Mouse (Mus musculus) limb, embryonic 11.5 days (tissue): ENCODE measurements around the gene Spryd3. TPM values are rescaled to one million over a fixed set of nuclear protein-coding genes. Genes with fewer than 3 reads are reported as not detected.

ENCODE experiments used
- ATAC-seq: fragments of 200-750 bp; cut with Nextera tagmentation; 2 replicates; pipeline ENCODE4 v1.8.0; 2017; ENCODE audit warnings: low read depth; ENCODE audit not compliant: insufficient number of reproducible peaks, low FRiP score, low TSS enrichment
- DNase-seq: peaks from one replicate; pipeline ENCODE4 v3.0.0-alpha.2; 2015; ENCODE audit warnings: low spot score
- H3K27ac ChIP-seq: fragments of 300-500 bp; sonication (generic); replicated peaks from 2 replicates; pipeline ENCODE4 v1.5.1; 2014; ENCODE audit warnings: low read depth, mild to moderate bottlenecking, low read length
- H3K27me3 ChIP-seq: fragments of 300-500 bp; sonication (generic); 2 replicates; pipeline ENCODE4 v1.6.1; 2014; ENCODE audit warnings: mild to moderate bottlenecking, low read length, mixed read lengths; ENCODE audit not compliant: control insufficient read depth, insufficient read depth
- H3K36me3 ChIP-seq: fragments of 300-500 bp; sonication (generic); 2 replicates; pipeline ENCODE4 v1.6.1; 2014; ENCODE audit warnings: mild to moderate bottlenecking, low read length, moderate library complexity, mixed read lengths; ENCODE audit not compliant: control insufficient read depth, insufficient read depth
- H3K4me1 ChIP-seq: fragments of 300-500 bp; sonication (generic); 2 replicates; pipeline ENCODE4 v1.6.1; 2014; ENCODE audit warnings: low read length, mixed read lengths; ENCODE audit not compliant: control insufficient read depth, insufficient read depth
- H3K4me2 ChIP-seq: fragments of 300-500 bp; sonication (generic); 2 replicates; pipeline ENCODE4 v1.6.1; 2014; ENCODE audit warnings: low read depth, mild to moderate bottlenecking, moderate library complexity; ENCODE audit not compliant: severe bottlenecking
- H3K4me3 ChIP-seq: fragments of 300-500 bp; sonication (generic); 2 replicates; pipeline ENCODE4 v1.5.1; 2014; ENCODE audit warnings: low read depth, low read length
- H3K9ac ChIP-seq: fragments of 300-500 bp; sonication (generic); 2 replicates; pipeline ENCODE4 v1.6.1; 2014; ENCODE audit warnings: mild to moderate bottlenecking, low read length
- H3K9me3 ChIP-seq: fragments of 300-500 bp; sonication (generic); 2 replicates; pipeline ENCODE4 v1.6.1; 2016; ENCODE audit warnings: low read length; ENCODE audit not compliant: control insufficient read depth
- WGBS: fragments of 180-500 bp; shearing (Covaris S2); extraction: QIAGEN DNeasy Blood & Tissue Kit; methylation state at CpG from one replicate; pipeline ENCODE4 v1.1.7; 2014; 5-methylcytosine and 5-hydroxymethylcytosine counted together
- polyA plus RNA-seq: library from polyadenylated mRNA; unstranded; fragments of >200 nt; fragmentation: Nextera tagmentation; extraction: Ambion mirVana; gene quantifications from 2 replicates; pipeline ENCODE4 v1.2.1, GENCODE M21; 2014

Spryd3 gene
- polyA plus RNA-seq, 1 experiment from 2014 or later = 7.2 TPM

DNA sequence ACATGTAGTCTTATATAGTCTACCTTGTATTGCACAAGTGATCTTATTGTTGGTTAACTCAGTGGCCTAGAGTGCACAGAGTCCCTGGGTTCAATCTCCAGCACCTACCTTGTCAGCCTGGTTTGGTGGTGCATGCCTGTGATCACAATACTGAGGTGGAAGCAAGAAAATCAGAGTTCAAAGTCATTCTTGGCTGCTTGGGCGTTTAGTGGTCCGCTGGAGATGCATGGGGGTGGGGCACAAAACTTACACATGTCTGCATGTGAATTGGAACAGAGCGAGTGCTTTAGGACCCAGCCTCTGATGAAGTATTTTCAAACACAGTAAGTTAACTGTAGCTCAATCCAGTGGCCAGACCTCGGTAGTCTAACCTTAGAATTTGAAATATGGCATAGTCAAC lies 56.8 kb downstream of the Spryd3 start:
- WGBS = 71% methylated on average over 4 of the region's 4 CpGs
- no peak overlapping the region for H3K9ac ChIP-seq
- H3K27ac ChIP-seq = no peak overlapping the region
- no peaks in the 10 kb centered on the region for H3K27me3 ChIP-seq
- peaks cover 5% of the 10 kb centered on the region for H3K36me3 ChIP-seq
- DNase-seq (no peak), ATAC-seq (no peak)
- H3K4me2 ChIP-seq = no peak overlapping the region
- no peaks in the 10 kb centered on the region for H3K9me3 ChIP-seq
- peaks cover 9% of the 10 kb centered on the region for H3K4me1 ChIP-seq
- no peak overlapping the region for H3K4me3 ChIP-seq

- H3K9me3 ChIP-seq = no peaks in the 10 kb centered on the region
- WGBS = 90% methylated on average over 2 of the region's 2 CpGs
- no peak overlapping the region for H3K9ac ChIP-seq
- H3K4me1 ChIP-seq = peaks cover 9% of the 10 kb centered on the region
- no peaks in the 10 kb centered on the region for H3K36me3 ChIP-seq
- no peak overlapping the region for H3K27ac ChIP-seq
- no peak overlapping the region for H3K4me2 ChIP-seq
- no peak overlapping the region for H3K4me3 ChIP-seq
- DNase-seq = no peak
- ATAC-seq = no peak
- no peaks in the 10 kb centered on the region for H3K27me3 ChIP-seq
Measured at GRCm38 (mm10) chr15:102077111-102077677, 58.8 kb downstream of the Spryd3 start.

- 13% methylated on average over 11 of the region's 11 CpGs for WGBS
- no peak overlapping the region for H3K27ac ChIP-seq
Measured at GRCm38 (mm10) chr15:102074876-102075585, 61.0 kb downstream of the Spryd3 start.

GRCm38 (mm10) chr15:102074070-102074731 lies 61.8 kb downstream of the Spryd3 start:
- Histone ChIP-seq H3K36me3 (no peaks in the 10 kb centered on the region), H3K4me1 (peaks cover 9% of the 10 kb centered on the region), H3K27ac (peak overlapping the region; percentile 91), H3K9ac (peak overlapping the region; percentile 92), H3K27me3 (no peaks in the 10 kb centered on the region), H3K4me2 (peak overlapping the region; percentile 90), H3K9me3 (no peaks in the 10 kb centered on the region), H3K4me3 (peak overlapping the region; percentile 96)
- DNase-seq (peak; percentile 77), ATAC-seq (peak; percentile 57)
- WGBS = under 1% methylated on average over 57 of the region's 57 CpGs

More at GRCm38 (mm10) chr15:102074876-102075585, 61.0 kb downstream of the Spryd3 start:
- Histone ChIP-seq H3K4me3 (peak overlapping the region; percentile 96), H3K4me1 (peaks cover 9% of the 10 kb centered on the region), H3K36me3 (no peaks in the 10 kb centered on the region), H3K9me3 (no peaks in the 10 kb centered on the region), H3K4me2 (peak overlapping the region; percentile 90), H3K27me3 (no peaks in the 10 kb centered on the region), H3K9ac (peak overlapping the region; percentile 92)
- no peak for DNase-seq
- no peak for ATAC-seq

DNA sequence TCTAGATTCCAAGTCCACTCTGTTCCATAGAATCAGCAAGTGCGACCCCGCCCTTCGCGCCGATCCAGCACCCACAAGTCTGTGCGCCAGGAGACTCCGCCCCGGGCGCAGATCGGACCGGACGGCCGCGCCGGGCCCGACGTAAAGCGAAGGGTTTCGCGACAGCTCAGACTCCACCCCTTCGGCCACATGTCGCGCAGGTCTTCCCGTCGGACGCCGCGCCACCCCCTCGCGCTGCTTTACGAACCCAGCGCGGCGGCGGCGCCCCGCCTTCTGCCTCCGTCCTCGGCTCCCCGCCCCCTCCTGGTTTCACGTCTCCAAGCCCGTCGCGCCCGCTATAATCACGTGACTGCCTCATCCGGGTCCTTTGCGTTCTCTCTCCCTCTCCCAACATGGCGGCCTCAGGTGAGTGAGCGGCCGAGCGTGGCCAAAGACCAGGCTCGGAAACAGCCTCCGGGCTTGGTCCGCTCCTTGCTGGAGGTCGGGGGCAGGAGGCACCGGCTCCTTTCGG lies 62.4 kb downstream of the Spryd3 start, which contains the start of gene Eif4b:
Eif4b (plus strand) TSS at position 215 of the 511 bp plus-strand sequence.
- H3K4me2 ChIP-seq = peak within 1 kb of the TSS; percentile 90
- H3K27me3 ChIP-seq = no peaks in the 10 kb centered on the region
- peaks cover 9% of the 10 kb centered on the region for H3K4me1 ChIP-seq
- H3K27ac ChIP-seq = peak within 1 kb of the TSS; percentile 91
- peak within 1 kb of the TSS; percentile 96 for H3K4me3 ChIP-seq
- peak; percentile 99 for DNase-seq
- ATAC-seq = peak; percentile 91
- H3K9me3 ChIP-seq = no peaks in the 10 kb centered on the region
- peak within 1 kb of the TSS; percentile 92 for H3K9ac ChIP-seq
- no peaks in the 10 kb centered on the region for H3K36me3 ChIP-seq
- under 1% methylated on average over 58 of the region's 58 CpGs for WGBS

GRCm38 (mm10) chr15:102072963-102073558 lies 63.0 kb downstream of the Spryd3 start:
- peak; percentile 4; the same call in 1 of the 2 replicates for ATAC-seq
- Histone ChIP-seq H3K9me3 (no peaks in the 10 kb centered on the region), H3K4me1 (peaks cover 9% of the 10 kb centered on the region), H3K4me3 (peak overlapping the region; percentile 96), H3K27ac (no peak overlapping the region), H3K27me3 (no peaks in the 10 kb centered on the region), H3K4me2 (peak overlapping the region; percentile 42), H3K36me3 (no peaks in the 10 kb centered on the region), H3K9ac (no peak overlapping the region)
- no peak for DNase-seq
- whole genome bisulfite sequencing = 17% methylated on average over 6 of the region's 6 CpGs

DNA sequence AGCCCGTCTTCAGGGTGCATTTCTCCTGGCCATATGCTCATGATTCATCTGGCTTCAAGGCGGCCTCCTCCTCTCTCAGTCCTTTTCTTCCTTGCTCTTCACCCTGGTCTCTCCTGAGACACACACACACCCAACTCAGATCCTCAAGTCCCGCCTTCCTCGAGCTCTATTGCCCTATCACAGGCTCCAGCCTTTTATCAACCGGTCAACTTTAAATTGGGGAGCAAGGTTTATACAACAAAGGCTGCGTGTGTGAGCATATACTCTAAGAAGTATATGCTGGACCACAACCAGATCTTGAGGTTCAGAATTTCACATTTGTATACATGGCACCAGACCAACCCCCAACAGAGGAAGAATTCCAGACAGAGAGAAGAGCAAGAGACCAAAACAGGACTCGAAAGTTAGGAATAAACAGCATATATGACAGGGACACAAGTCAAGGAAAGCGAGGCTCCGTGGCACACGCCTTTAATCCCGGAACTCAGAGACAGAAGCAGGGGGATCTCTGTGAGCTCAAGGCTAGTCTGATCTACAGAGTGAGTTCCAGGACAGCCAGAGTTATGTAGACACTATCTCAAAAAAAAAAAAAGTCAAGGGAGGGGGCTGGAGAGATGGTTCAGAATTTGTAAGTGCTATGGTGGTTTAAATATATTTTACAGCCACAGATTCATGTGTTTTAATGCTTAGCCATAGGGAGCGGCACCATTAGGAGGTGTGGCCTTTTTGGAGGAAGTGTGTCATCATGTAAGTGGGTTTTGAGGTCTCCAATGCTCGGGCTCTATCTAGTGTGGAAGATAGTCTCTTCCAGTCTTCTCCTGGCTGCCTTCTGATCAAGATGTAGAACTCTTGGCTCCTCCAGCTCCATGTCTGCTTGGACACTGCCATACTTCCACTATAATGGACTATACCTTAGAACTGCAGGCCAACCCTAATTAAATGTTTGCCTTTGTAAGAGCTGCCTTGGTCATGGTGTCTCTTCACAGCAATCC lies 65.3 kb downstream of the Spryd3 start:
- Histone ChIP-seq H3K36me3 (no peaks in the 10 kb centered on the region), H3K9ac (no peak overlapping the region), H3K27me3 (no peaks in the 10 kb centered on the region), H3K27ac (no peak overlapping the region), H3K4me3 (no peak overlapping the region), H3K4me2 (no peak overlapping the region), H3K4me1 (peaks cover 9% of the 10 kb centered on the region), H3K9me3 (no peaks in the 10 kb centered on the region)
- 73% methylated on average over 13 of the region's 13 CpGs for WGBS
- no peak for ATAC-seq
- no peak for DNase-seq
